Mouse (Mus musculus) spleen, postnatal 36 days (tissue): Measurements from ENCODE around the gene Agbl1.

Experiments
- DNase-seq, 2 experiments: peaks; one replicate each; pipeline ENCODE4 v3.0.0; 2022; ENCODE audit warnings: low spot score in 2 of 2, mixed read lengths in 1 of 2

Gene Agbl1

DNA sequence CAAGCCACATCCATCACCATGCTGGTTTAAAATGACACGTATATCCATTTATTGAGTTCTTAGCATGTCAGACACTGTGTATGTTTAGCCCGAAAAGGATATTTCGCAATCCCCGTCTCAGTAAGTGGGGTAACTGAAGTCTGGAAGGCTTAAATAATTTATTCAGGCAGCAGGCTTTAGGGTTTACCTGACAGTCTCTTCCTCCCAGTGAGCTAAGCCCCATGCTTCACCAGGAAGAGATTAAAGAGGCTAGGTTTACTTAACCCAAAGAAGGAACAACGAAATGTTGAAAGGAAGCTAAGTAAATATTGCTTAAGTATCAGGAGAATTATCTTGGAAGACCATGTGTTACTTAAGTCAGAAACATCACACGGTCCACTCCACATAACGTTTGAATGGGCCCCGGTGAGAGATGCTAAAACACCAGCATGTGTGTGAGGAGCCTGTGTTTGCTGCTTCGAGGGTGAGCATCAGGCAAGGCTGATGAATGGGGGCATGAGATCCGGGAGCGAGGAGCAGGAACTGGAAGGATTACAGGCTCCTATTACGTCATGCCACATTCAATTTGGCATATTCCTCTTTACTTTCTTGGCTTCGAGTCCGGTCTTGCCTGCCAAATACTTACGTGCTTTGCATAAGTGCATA lies 162.7 kb downstream of the Agbl1 start:
- DNase-seq, result no peak

DNA sequence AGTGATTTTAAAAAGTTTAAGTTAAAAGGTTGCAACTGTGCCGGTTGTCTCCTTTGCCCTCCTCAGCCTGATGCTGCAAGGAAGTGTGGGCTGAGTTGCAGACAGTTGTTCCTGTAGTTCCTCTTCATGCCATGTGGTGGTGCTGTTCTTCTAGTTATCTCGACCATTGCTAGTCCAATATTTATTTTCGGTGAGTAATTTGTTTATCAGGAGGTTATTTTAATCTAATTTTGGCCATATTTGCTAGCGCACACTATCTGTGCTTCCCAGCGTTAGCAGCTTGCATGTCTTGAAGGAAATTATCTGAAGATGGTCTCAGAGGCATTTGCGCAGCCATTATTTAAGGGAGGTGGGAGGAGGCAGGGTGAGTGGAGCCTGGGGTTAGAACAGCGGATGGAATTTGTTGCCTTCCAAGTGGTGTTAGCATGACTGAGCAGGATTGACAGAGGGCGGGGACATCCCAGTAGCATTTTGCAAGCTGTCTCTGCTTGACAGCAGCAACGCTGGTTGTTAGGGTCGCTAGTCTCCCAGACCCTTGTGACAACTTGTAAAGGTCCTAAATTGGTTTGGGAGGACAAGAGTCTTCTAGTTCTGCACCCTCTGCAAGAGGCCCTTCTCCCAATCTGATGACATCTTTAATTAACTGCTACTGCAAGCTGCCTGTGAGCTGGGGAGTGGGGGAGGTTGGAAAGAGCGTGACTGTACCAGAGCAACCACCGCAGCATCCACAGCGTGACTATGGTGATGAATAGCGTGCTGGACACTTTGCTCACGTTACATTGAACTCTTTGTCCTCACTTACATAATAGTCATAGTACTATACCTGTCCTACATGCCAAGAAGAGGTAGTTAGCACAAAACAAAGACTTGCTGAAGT lies 163.5 kb downstream of the Agbl1 start:
- peak; percentile 40 to 48 for DNase-seq

DNA sequence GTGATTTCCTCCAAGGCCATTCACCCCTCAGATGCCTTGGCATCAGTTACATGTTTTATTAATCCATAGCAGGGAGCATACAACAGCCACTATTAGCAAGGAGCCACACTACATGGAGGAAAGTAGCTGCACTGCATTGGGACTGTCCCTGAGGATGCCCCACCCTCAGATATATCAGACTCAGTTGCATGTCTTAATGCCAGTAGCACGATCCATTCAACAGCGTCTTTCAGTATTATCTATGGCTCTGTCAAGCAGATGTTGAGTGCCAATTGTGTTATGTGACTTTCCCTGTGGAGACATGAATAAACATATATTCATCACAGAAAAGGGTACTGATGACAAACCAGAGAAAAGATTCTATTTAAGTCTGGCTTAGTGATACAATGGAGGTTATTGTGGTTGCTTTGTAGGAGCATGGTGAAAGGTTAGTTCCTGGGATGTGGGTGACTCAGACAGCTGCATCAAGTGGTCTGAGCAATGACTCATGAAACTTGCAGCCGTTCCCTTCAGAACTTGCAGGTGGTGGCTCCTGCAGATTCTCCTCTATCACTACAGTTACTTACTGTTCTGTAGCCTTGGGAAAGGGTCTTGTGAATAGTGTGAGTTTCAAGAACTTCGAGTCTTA lies 178.4 kb downstream of the Agbl1 start:
- DNase-seq, result peak in 1 of 2 experiments; percentile 12

DNA sequence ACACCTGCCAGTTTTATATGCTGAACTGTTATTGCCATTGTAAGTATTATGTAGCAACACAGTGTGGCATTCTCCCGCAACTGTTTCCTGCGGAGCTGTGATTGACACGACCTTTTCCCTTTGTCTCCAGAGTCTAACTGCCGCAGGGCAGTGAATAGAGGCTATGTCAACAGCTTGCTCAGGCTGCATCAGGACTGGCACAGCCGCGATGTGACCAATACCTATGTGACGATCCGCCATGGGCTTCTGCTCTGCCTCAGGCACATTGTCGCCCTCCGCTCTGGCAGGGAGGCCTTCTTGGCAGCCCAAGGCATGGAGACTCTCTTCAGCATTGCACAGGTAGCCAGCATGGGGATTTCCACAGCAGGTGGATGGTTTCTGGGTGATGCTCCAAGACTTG lies 179.3 kb downstream of the Agbl1 start:
- DNase-seq, result no peak

DNA sequence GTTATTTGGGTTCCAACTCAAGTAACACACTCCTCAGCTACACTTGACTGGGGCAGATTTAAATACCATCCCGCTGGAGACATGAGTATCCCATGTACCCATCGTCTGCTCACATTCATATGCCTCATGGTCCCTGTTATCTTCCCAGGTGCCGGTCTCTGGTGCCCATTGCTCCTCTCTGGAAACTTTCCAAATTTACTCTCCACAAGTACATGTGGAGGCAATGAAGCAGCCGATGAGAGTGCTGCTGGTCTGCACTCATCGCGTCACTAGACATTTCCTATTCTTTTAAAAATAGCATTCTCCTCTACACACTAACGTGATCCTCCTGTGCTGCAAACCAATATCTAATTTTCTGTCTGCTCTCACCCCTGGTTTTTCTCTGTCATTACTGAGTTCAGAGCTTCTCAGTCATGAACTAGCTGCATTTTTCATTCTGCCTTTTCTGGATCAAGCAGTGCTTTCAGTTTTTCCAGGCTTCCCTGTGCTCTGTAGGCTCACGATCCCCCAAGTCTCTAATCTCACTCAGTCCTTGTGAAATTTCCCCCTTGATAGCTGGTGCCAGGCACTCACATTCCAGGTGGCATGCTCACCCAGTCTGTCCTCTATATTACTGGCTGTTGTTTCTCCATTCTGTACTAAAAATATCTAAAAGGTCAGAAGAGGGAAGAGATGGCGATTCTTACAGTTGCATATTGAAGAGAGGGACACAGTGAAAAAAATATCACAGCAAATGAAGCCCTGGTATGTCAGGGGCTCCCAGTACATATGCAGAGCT lies 180.9 kb downstream of the Agbl1 start:
- DNase-seq, result no peak

DNA sequence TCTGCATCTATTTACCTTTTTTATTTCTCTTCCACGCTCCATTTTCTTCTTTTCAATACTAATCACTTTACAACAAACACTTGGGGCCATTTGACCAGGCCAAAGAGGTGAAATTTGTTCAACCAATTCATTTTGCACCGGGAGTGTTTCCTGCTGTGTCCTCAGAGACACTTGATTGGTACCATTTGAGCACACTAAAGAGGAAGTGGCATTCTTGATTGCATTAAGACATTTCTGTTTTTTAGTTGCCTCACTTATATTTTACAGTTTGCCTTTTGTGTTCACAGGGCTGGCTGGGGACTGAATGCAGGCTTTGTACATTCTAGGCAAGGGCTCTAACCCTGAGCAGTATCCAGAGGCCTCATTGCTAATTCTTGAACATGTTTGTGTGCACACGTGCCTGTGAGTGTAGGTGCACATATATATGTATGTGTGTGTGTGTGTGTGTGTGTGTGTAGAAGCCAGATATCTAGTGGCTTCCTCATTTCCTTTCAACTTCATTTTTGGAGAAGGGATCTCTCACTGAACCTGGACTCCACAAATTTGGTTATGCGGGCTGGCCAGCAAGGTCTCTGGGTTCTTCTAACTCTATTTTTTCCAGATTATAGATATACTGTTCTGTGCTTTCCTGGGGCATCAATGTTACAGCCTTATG lies 182.4 kb downstream of the Agbl1 start:
- peak; percentile 11 to 12 for DNase-seq

DNA sequence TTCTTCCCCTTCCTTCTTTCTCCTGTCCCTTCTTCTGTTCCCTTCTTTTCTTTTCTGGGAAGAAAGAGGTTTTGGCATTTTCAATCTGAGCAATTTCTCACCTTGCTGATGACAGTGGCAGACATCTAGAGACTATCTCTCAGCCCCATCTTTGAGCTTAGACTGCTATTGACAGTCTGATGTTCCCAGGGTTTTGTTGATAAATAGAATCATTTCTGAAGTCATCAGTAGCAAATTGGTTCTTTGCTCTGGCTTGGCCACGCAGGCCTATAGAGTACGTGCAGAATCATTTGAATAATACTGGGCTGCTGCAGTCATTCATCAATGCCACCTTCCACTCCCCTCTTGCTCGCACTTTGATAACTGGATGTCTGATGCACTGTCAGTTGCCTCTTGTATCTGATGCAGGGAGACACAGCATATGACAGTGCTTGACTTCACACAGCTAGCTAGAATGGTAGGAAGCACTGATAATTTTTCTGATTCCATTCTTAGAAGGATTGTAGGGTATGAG lies 186.5 kb downstream of the Agbl1 start:
- DNase-seq, result no peak

DNA sequence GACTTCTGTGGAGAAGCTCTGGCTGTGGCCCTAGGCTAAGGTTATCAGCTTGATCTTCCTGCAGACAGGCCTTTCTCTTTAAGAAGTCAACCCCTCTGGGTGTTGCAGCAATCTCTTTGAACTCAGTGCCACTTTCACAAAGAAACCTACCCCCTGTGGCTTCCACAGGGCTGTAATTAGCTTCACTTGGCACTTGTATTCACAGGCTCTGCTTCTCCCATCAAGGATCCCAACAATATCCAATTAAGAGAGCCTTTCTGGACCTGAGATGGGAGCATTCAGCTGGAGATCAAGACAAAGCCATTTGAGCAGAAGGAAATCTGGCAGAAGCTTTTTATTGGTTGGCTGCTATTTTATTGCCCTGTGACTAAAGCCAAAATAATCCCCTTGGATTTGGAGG lies 208.9 kb downstream of the Agbl1 start:
- no peak for DNase-seq

DNA sequence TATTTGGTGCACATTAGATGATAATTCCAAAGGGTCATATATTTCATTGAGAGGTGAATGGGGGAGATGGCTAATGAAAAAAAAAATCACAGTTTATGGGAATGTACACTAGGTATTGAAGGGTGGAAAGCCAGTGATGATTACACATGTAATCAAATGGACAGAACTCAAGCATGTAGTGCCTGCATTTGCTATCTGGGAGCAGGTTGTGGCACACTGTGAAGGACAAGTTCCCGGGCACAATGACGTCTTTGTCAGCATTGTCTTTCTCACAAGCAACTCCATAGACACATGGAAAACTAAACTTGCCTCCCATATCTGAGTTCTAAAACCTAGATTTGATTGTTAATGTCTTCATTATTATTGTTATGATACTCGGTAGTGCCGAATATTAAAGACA lies 209.3 kb downstream of the Agbl1 start:
- no peak for DNase-seq

DNA sequence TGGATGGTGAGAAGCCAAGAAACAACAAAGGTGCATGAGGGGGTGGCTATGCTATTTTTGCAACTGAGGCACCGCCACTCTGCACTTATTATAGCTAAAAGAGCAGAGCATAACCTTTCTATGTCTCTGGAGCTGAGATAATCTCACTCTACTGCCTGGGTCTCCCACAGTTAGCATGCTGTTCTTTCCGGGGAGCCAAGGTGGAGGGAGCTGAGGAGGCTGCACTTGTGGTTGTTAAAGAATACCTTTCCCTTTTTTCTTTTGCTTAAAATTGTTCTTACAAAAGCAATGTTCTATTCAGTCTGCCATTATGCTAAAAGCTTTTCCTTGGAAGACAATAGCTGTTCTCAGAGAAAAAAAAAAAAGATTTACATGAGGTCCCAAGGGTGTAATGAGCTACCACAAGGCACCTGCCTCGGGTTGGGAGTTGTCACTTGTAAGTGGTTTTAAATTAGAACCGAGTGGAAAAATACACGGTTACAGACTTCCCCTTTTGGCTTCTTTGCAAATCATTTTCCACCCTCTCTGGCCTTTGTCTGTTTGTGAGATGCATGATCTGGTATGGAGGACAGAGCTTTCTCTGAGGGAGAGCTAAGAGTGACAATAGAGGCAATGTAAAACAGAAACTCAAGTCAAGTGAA lies 232.8 kb downstream of the Agbl1 start:
- DNase-seq, result peak; percentile 78 to 82

DNA sequence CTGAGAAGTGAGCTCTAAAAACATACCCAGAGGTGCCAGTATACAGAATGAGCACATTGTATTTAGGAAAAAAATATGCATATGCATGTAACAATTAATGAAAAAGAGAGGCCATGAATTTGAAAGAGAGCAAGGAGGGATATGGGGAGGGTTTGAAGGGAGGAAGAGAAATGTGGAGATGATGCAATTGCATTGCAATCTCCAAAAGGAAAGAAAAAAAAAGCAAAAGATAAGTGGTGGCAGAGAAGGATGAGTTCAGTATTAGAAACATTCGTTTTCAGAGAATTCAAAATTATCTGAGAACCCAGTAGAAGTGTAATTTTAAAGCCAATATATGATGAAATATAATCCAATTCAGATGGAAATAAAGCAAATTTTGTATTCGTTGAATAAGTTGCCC lies 236.7 kb downstream of the Agbl1 start:
- DNase-seq, result no peak

DNA sequence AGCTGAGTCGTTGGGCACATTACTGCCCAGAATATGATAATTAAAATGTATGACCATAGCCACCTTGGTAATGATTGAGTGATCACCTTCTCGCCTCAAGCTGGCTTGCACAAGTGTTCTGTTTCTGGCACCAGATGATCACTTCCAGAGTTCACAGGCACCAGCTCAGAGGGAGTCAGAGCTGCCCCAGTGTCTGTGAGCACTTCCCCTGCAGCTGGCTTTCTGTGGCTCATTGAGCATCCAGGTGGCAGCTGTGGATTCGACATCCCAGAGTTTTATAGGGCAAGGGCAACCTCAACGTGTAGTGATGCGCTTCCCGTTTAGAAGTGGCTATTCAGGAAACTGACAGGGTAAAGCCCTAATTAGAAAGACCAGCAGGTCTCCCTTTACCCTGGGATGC lies 244.5 kb downstream of the Agbl1 start:
- DNase-seq, result no peak

DNA sequence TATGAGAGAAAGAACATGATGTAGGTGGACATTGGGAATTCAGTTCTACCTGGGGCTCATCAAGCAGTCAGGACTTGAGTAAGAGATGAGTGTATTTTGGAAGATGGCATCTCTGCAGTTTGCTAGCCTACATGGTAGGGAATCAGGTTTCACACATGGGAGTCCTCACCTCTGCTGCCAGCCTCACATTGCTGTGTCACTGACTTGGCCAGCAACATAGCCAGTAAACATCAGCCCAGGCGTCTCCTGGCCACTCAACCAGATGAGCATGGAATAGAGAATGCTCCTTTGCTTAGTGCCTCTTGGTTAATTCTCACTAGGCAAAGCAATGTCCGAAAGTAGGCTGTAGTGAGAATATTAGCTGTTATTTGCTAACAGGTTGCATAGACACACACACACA lies 255.9 kb downstream of the Agbl1 start:
- no peak for DNase-seq

DNA sequence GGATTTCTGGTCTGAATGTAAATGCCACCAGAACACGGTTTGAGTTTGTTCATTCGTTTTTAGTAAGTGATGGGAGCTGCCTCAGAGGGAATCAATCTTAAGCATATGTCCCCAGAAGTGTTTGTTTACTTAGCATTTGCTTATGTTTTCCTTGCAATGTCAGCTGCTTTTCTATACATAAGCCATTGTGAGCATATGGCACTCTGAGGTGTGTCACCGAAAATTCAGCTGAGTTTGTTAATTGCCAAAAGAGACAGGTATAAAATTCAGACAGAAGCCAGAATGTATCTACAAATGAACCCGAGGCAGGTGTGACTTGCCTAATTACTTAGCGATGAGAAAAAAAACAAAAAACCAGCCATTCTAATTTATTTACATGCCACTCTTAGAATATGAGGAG lies 257.8 kb downstream of the Agbl1 start:
- no peak for DNase-seq

DNA sequence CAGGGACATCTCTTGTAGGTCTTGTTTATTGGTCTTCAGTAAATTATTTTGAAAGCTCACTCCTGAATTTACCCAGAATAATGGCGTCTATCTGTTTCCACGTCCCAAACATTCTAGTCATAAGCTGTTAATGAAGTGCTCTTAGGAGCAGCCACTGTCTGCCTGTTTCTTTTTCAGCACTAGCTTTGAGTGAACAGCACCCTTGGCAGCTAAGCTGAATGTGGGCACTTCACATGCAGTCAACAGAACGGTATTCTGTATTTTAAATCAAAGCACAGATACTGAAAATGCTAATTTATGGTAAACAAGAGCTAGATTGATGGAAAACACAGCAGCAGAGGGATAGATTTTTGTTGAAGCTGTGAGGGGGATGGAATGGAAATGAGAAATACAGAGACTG lies 294.6 kb downstream of the Agbl1 start:
- no peak for DNase-seq

DNA sequence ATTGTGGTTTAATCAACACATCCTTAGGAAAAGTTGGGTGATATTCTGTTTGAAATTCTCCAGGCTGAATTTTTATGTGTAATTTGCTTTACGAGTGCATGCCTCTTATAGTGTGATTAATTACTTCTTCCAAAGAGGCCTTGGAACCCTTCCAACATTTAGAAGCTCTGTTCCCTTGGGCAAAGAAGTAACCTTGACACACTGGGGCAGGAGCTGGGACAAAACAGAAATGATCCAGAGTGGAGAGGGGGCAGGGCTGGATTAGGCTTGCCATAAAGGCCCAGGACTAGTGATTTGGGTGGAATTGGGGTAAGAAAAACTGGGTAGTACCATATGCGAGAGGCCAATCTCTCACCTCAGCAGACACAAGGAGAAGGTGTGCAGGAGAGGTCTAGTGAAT lies 316.8 kb downstream of the Agbl1 start:
- DNase-seq, result no peak

DNA sequence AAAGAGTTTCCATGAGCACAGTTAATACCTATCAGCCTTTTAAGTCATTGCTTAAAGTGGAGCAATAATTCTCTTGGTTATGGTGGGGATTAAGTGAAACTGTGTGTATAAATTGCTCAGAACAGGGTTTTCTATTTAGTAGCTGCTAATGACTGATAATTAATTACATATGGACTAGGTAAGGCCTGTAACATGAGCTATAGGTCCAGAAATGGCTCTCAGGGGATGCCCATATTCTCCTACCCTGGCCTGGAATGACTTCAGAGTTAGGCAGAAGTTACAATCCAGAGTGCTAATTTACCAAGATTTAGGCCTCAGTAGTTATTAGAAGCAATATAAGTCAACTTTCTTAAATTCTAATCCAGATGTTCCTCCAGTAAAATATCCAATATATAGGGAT lies 317.6 kb downstream of the Agbl1 start:
- no peak for DNase-seq

DNA sequence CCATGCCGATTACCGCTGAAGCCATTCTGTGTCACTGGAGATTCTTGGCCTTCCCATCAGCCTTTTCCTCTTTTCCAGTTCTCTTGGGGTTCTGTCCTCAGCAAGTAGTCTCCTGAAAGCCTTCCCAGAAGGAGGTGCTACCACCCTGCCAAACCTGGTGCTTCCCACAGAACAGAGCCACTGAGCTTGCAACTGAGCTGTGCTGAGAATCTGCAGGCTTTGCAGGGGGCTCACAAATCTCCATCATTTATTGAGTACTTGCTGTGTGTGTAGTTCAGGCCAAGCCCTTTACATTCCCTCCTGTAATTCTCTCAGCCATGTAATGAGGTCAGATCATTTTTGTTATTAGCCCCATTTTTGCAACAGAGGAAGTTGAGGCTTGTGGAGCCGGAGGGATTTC lies 322.2 kb downstream of the Agbl1 start:
- DNase-seq, result no peak

DNA sequence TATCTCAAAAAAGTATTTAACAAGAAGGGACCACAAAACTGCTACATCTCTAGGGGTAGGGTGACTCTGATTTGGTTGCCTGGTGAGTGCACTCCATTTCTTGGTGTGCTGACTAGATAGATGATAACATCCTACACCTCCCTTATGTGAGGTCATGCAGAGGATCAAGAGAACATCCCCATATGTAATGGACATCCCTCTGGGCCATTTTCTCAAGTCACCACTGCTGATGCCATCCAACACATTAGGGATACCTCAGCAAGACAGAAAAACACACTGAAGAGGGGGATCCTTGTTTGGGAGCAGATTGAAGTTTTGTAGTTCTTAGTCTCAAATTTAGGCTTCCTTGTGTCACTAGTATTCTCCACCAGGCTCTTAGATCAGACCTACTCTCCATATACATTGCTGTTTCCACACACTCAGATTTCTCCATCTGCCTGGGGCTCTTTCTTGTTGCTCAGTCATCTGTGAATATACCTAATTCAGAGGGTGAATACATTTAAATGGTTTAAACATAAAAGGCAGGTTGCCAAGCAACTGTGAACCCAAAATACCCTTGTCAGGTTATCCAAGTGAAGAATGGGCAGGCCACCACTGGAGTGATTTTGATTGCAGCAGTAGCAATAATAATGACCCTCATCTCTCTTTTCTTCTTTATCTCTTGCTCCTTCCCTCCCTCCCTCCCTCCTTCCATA lies 331.0 kb downstream of the Agbl1 start:
- no peak for DNase-seq

DNA sequence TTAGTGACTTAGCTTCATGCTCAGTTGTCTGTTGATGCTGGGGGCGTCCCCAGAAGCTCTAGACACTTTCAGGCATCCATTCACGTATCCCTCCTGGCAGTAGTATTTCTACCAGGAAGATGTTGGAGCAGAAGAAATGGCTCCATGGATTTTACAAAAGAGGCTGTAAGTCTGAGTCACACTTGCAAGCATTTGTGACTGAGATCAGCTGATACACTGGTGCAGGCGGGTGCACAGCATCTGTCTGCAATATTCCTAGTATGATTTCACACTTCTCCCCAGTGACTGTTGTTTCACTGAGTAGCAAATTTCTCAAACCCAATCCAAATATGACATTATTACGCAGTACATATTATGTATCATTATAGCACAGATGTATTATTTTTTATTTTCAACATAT lies 332.8 kb downstream of the Agbl1 start:
- no peak for DNase-seq
